Mouse (Mus musculus) c-Kit-negative CD71-positive TER-119-positive erythroid progenitor cells, embryonic 14.5 days (primary cell): ENCODE measurements around the gene Sema4d.
"Not testable (repeated sequence)": the region's sequence is repeated elsewhere in the genome, so short reads cannot be mapped to it uniquely, and the experiment has no call there.

Experiments used
- DNase-seq: peaks from one replicate; pipeline ENCODE4 v3.0.0-alpha.2; 2013; ENCODE audit warnings: low read depth, low spot score

Gene Sema4d

GRCm38 (mm10) chr13:51793425-51793891 lies at the start of gene Sema4d:
TSS of gene Sema4d (minus strand) at chr13:51793747.
- peak; percentile 31 for DNase-seq

GRCm38 (mm10) chr13:51843298-51843697 lies 49.8 kb upstream of the Sema4d start:
- DNase-seq, result no peak

GRCm38 (mm10) chr13:51842773-51843172 lies 49.2 kb upstream of the Sema4d start:
- no peak for DNase-seq

GRCm38 (mm10) chr13:51842191-51842590 lies 48.6 kb upstream of the Sema4d start:
- DNase-seq, result no peak

GRCm38 (mm10) chr13:51841541-51842115 lies 48.1 kb upstream of the Sema4d start:
- DNase-seq, result no peak

- no peak for DNase-seq
Observed at GRCm38 (mm10) chr13:51840702-51841101, 47.2 kb upstream of the Sema4d start.

- peak; percentile 46 for DNase-seq
Observed at GRCm38 (mm10) chr13:51839250-51840026, 45.9 kb upstream of the Sema4d start.

GRCm38 (mm10) chr13:51837402-51837801 lies 43.9 kb upstream of the Sema4d start:
- no peak for DNase-seq

- DNase-seq, result not testable (repeated sequence)
Observed at GRCm38 (mm10) chr13:51835208-51835607, 41.7 kb upstream of the Sema4d start.

GRCm38 (mm10) chr13:51834520-51834919 lies 41.0 kb upstream of the Sema4d start:
- no peak for DNase-seq

- not testable (repeated sequence) for DNase-seq
Observed at GRCm38 (mm10) chr13:51834024-51834423, 40.5 kb upstream of the Sema4d start.

- DNase-seq, result no peak
Observed at GRCm38 (mm10) chr13:51833611-51834010, 40.1 kb upstream of the Sema4d start.

- no peak for DNase-seq
Observed at GRCm38 (mm10) chr13:51832491-51832890, 38.9 kb upstream of the Sema4d start.

- peak; percentile 52 for DNase-seq
Observed at GRCm38 (mm10) chr13:51830744-51831450, 37.4 kb upstream of the Sema4d start.

GRCm38 (mm10) chr13:51823822-51824495 lies 30.4 kb upstream of the Sema4d start:
- no peak for DNase-seq

GRCm38 (mm10) chr13:51821988-51822387 lies 28.4 kb upstream of the Sema4d start:
- DNase-seq, result no peak

GRCm38 (mm10) chr13:51819351-51819750 lies 25.8 kb upstream of the Sema4d start:
- no peak for DNase-seq

- DNase-seq, result no peak
Observed at GRCm38 (mm10) chr13:51818944-51819326, 25.4 kb upstream of the Sema4d start.

GRCm38 (mm10) chr13:51818170-51818943 lies 24.8 kb upstream of the Sema4d start:
- DNase-seq, result no peak

GRCm38 (mm10) chr13:51816559-51817041 lies 23.1 kb upstream of the Sema4d start:
- no peak for DNase-seq
